Mouse (Mus musculus): ENCODE results near the gene Scp2d1. TPM values are rescaled to one million over a fixed set of nuclear protein-coding genes. Genes with fewer than 3 reads are reported as not detected.
A peak's percentile ranks its signal among the peaks of the same experiment; 100 is the strongest.

The Scp2d1 gene
- polyA plus RNA-seq, 1 experiment from 2014 or later: not detected

DNA sequence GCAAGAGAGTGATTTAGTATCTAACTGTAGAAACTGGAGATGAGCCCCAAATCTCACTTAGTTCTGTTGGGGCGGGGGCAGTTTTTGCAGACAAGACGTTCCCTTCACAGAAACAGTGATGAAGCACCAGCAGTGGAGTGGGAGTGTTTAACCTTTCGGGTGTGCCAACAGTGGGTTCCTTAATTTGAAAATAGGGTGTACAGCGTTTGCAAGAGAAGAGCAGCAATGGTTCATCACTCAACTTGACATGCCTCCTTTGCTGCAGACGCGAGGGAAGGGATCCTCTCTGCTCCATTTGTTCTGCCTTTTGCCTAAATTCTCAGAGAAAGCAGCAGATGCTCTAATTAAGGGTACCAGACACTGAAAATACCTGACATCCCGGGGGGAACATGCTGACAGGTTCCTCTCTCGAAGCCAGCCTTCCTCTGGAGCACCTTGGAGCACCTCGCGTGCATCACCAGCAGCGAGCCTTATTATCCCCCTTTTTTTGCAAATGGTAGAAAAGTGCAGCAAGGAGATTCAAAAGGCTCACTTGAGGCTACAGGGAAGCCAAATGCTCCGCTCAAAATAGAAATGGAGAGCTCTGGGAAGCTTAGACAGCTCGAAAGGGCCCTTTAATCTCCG, 31.7 kb upstream of the Scp2d1 start:
- no peak overlapping the region for H3K9ac ChIP-seq (ENCODE audit: low read length)
- WGBS: 63% methylated on average over 14 of the region's 14 CpGs
- no peak for ATAC-seq (ENCODE audit: insufficient read depth, low FRiP score)

DNA sequence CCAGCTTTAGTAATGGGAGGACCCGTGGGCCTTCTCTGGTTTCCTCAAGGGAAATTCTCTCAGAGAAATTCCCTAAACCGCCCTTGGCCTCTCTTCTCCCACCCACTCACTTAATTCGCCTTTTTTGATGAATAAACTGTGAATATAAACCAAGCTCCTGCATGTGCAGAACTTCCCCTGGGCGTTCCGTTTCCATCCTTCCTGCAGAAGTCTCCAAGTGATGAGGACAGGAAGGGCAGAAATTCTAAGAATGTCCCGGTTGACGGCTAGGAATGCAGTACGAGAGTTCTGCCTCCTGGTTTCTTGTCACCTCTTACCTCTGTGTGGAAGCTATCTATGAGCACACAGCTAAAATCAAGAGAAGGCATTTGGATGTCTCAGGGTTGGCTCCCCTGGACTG, 25.9 kb upstream of the Scp2d1 start:
- 59% methylated on average over 8 of the region's 8 CpGs for WGBS

More for the DNA sequence above, 31.7 kb upstream of the Scp2d1 start:
- no peak overlapping the region for H3K4me3 ChIP-seq (replicated peaks; ENCODE audit: low read length)
- H3K9me3 ChIP-seq (replicated peaks; ENCODE audit: control insufficient read depth, low read length): no peaks in the 10 kb centered on the region
- no peak overlapping the region for H3K4me2 ChIP-seq (ENCODE audit: low read depth, low read length)
- H3K27ac ChIP-seq (ENCODE audit: low read length): no peak overlapping the region
- no peaks in the 10 kb centered on the region for H3K36me3 ChIP-seq (ENCODE audit: control insufficient read depth, insufficient read depth, low read length)
- no peaks in the 10 kb centered on the region for H3K4me1 ChIP-seq (ENCODE audit: control insufficient read depth, insufficient read depth, low read length)
- no peaks in the 10 kb centered on the region for H3K27me3 ChIP-seq (ENCODE audit: control insufficient read depth, insufficient read depth, low read length)

DNA sequence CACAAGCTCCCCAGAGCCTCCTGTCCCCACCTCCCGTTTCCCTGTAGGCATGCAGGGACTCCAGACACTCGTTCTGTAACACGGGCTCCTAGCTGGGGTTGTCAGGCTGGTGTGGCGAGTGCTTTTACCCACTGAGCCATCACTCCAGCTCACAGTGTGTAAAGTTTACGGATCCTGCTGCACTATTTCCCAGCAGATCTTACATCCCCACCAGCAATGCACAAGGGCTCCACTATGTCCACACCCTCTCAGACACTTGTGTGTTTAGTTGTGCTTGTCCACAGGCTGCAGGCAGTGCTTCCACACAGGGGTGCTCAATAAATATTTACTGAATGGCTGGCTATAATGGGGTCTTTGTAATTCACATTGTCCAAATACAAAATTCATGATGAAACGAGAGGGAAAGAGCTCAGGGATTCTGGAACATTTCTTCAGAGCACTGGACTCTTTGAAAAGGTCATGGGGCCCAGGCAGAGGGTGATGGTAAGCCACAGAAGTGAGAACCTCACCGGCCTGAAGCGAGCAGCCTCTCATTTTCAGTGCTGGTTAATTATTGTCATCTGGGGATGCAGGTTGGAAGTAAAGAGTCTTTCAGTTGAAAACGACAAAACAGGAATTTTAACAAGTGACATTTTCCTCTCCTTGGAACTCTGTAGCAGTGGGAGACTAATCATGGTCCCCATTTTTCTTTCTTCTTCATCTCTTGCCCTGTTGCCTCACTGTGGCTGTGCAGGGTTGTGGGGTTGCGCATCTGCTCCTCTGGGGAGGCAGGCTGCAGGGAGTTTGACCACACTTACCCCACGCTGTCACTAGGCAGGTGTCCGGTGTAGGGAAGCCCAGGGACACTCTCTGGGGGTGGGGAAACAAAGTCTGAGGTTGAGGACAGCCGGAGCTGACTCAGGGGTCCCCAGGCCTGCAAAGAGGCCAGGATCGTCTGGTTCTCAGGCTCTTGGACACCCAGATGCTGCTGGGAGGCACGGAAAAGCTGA, 15.4 kb upstream of the Scp2d1 start:
- Histone ChIP-seq H3K9ac (ENCODE audit: low read length) (no peak overlapping the region), H3K36me3 (ENCODE audit: control insufficient read depth, insufficient read depth, low read length) (no peaks in the 10 kb centered on the region), H3K4me2 (ENCODE audit: low read depth, low read length) (no peak overlapping the region), H3K9me3 (replicated peaks; ENCODE audit: control insufficient read depth, low read length) (no peaks in the 10 kb centered on the region), H3K4me3 (replicated peaks; ENCODE audit: low read length) (no peak overlapping the region), H3K4me1 (ENCODE audit: control insufficient read depth, insufficient read depth, low read length) (peaks cover 7% of the 10 kb centered on the region), H3K27ac (ENCODE audit: low read length) (no peak overlapping the region), H3K27me3 (ENCODE audit: control insufficient read depth, insufficient read depth, low read length) (no peaks in the 10 kb centered on the region)
- whole genome bisulfite sequencing: 42% methylated on average over 15 of the region's 15 CpGs
- 0 out of 2 replicates have a peak, but pooled peaks have one; percentile 10 for ATAC-seq (ENCODE audit: insufficient read depth, low FRiP score)

More for the DNA sequence above, 25.9 kb upstream of the Scp2d1 start:
- H3K9me3 ChIP-seq (replicated peaks; ENCODE audit: control insufficient read depth, low read length): no peaks in the 10 kb centered on the region
- no peak overlapping the region for H3K9ac ChIP-seq (ENCODE audit: low read length)
- H3K4me1 ChIP-seq (ENCODE audit: control insufficient read depth, insufficient read depth, low read length): no peaks in the 10 kb centered on the region
- H3K36me3 ChIP-seq (ENCODE audit: control insufficient read depth, insufficient read depth, low read length): no peaks in the 10 kb centered on the region
- no peaks in the 10 kb centered on the region for H3K27me3 ChIP-seq (ENCODE audit: control insufficient read depth, insufficient read depth, low read length)
- no peak overlapping the region for H3K4me2 ChIP-seq (ENCODE audit: low read depth, low read length)
- no peak overlapping the region for H3K27ac ChIP-seq (ENCODE audit: low read length)
- ATAC-seq (ENCODE audit: insufficient read depth, low FRiP score): no peak
- no peak overlapping the region for H3K4me3 ChIP-seq (replicated peaks; ENCODE audit: low read length)

DNA sequence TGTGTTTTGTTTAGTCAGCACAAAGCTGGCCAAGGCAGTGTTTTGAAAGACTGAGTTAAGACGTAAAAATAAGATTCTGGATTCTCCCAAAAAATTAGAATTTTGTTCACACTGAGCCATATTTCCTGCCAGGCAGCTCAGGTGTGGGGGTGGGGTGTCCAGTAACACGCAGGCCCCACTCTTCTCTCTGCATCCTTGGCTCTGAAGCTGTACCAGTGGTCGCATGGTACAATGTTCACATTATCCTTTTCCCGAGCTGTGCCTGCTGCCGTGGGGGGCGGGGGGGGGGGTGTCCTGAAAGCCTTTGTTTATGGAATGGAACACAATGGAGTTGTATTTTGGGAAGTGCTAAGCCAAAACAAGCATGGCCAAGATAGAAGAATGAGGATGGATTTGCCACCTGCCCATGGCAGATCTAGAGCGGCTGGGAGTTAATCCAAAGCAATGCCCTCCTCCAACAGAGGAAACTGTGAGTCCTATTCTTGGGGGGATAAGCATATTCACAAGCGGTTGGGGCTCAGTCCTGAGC, 5.1 kb downstream of the Scp2d1 start:
- no peaks in the 10 kb centered on the region for H3K9me3 ChIP-seq (replicated peaks; ENCODE audit: control insufficient read depth, low read length)
- no peak overlapping the region for H3K4me3 ChIP-seq (replicated peaks; ENCODE audit: low read length)
- no peaks in the 10 kb centered on the region for H3K36me3 ChIP-seq (ENCODE audit: control insufficient read depth, insufficient read depth, low read length)
- H3K9ac ChIP-seq (ENCODE audit: low read length): no peak overlapping the region
- H3K27ac ChIP-seq (ENCODE audit: low read length): no peak overlapping the region
- no peaks in the 10 kb centered on the region for H3K27me3 ChIP-seq (ENCODE audit: control insufficient read depth, insufficient read depth, low read length)
- no peak overlapping the region for H3K4me2 ChIP-seq (ENCODE audit: low read depth, low read length)
- WGBS: 70% methylated on average over 8 of the region's 8 CpGs
- 0 out of 2 replicates have a peak, but pooled peaks cover 4% of the 10 kb centered on the region for H3K4me1 ChIP-seq (ENCODE audit: control insufficient read depth, insufficient read depth, low read length)
- ATAC-seq (ENCODE audit: insufficient read depth, low FRiP score): no peak

DNA sequence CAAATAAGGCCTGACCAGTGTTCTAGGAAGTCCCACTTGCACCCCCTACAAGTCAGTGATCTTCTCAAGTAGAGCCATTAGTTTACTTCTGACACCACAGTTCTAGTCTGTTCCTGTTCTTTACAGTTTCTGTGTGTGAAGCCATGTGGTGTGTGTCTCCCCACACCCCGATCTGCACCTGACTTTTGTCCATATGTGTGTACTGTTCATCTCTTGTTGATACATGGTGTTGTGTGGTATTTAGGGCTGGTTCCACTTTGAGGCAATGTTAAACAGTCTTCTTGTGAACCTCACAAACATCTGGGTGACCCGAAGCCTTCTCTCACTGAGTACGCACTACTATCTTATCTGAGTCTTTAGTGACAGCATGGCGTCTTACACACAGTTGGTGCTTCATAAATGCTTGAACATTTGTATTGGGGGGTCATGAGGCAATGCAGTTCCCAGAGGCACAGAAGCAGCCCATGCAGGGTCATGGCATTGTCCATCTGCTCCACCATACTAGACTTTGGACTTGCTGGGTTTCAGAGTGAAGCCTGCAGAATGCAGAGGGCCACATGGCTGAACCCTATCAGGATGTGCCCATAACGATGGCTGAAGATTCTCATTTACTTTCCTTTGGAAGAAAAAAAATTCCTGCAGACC, 13.3 kb downstream of the Scp2d1 start:
- ATAC-seq (ENCODE audit: insufficient read depth, low FRiP score): no peak; the same call in 1 of the 2 replicates
- Histone ChIP-seq H3K4me3 (replicated peaks; ENCODE audit: low read length) (no peak overlapping the region), H3K27ac (ENCODE audit: low read length) (no peak overlapping the region), H3K27me3 (ENCODE audit: control insufficient read depth, insufficient read depth, low read length) (no peaks in the 10 kb centered on the region), H3K36me3 (ENCODE audit: control insufficient read depth, insufficient read depth, low read length) (no peaks in the 10 kb centered on the region), H3K4me1 (ENCODE audit: control insufficient read depth, insufficient read depth, low read length) (no peaks in the 10 kb centered on the region; the same call in 1 of the 2 replicates), H3K9me3 (replicated peaks; ENCODE audit: control insufficient read depth, low read length) (no peaks in the 10 kb centered on the region), H3K4me2 (ENCODE audit: low read depth, low read length) (no peak overlapping the region), H3K9ac (ENCODE audit: low read length) (no peak overlapping the region)
- WGBS: 68% methylated on average over 5 of the region's 5 CpGs

DNA sequence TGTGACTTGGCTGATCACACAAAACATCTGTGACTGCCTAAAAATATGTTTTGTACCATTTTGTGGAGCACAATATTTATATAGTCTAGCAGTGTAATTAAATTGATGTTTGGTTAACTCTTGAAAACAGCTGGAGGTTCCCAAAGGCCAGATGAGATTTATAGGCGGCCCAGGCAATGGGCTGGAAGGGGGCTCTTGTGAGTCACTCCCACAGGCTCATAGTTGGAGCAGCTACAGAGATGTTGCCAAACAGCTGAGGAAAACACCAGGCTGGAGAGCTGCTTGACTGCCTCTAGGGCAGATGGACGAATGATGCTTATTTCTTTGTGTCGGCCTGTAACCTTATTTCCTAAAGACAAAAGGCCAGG, 13.8 kb downstream of the Scp2d1 start:
- Histone ChIP-seq H3K4me1 (ENCODE audit: control insufficient read depth, insufficient read depth, low read length) (no peaks in the 10 kb centered on the region; the same call in 1 of the 2 replicates), H3K27ac (ENCODE audit: low read length) (no peak overlapping the region), H3K36me3 (ENCODE audit: control insufficient read depth, insufficient read depth, low read length) (no peaks in the 10 kb centered on the region), H3K9me3 (replicated peaks; ENCODE audit: control insufficient read depth, low read length) (no peaks in the 10 kb centered on the region), H3K4me3 (replicated peaks; ENCODE audit: low read length) (no peak overlapping the region), H3K4me2 (ENCODE audit: low read depth, low read length) (no peak overlapping the region), H3K9ac (ENCODE audit: low read length) (no peak overlapping the region), H3K27me3 (ENCODE audit: control insufficient read depth, insufficient read depth, low read length) (no peaks in the 10 kb centered on the region)
- ATAC-seq (ENCODE audit: insufficient read depth, low FRiP score): peak; percentile 62; the same call in 1 of the 2 replicates
- WGBS: 51% methylated on average over 3 of the region's 3 CpGs

DNA sequence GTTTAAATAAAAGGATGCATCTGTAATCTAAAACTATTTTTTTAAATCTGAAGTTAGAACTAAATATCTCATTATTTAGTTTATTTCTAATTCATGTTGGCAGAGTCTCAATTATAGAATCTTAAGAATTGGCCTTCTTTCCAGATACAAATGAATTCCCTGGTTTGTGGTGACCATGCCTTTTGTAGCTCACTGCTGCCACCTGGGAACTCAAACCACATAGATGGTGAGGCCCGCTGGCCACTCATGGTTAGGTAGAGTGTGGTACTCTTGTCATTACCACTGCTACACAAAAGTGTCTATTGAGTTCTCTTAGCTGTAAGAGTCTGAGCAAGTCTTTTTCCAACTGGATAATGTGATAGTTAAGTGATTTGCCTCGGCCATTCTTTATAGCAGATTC, 45.4 kb downstream of the Scp2d1 start:
- Histone ChIP-seq H3K36me3 (ENCODE audit: control insufficient read depth, insufficient read depth, low read length) (no peaks in the 10 kb centered on the region), H3K4me2 (ENCODE audit: low read depth, low read length) (no peak overlapping the region), H3K9ac (ENCODE audit: low read length) (no peak overlapping the region), H3K9me3 (replicated peaks; ENCODE audit: control insufficient read depth, low read length) (no peaks in the 10 kb centered on the region), H3K4me3 (replicated peaks; ENCODE audit: low read length) (no peak overlapping the region), H3K27ac (ENCODE audit: low read length) (no peak overlapping the region), H3K27me3 (ENCODE audit: control insufficient read depth, insufficient read depth, low read length) (no peaks in the 10 kb centered on the region), H3K4me1 (ENCODE audit: control insufficient read depth, insufficient read depth, low read length) (no peaks in the 10 kb centered on the region)
- no peak for ATAC-seq (ENCODE audit: insufficient read depth, low FRiP score)
- WGBS: 78% methylated on average over 2 of the region's 2 CpGs

Measured in stomach, embryonic 16.5 days (tissue).